Mouse (Mus musculus) kidney, postnatal 25 days (tissue): ENCODE data around the gene Lrg1.

ENCODE experiments used
- DNase-seq, 2 experiments: peaks; one replicate each; pipeline ENCODE4 v3.0.0; 2021; ENCODE audit warnings: mixed read lengths in 2 of 2

Lrg1 gene

DNA sequence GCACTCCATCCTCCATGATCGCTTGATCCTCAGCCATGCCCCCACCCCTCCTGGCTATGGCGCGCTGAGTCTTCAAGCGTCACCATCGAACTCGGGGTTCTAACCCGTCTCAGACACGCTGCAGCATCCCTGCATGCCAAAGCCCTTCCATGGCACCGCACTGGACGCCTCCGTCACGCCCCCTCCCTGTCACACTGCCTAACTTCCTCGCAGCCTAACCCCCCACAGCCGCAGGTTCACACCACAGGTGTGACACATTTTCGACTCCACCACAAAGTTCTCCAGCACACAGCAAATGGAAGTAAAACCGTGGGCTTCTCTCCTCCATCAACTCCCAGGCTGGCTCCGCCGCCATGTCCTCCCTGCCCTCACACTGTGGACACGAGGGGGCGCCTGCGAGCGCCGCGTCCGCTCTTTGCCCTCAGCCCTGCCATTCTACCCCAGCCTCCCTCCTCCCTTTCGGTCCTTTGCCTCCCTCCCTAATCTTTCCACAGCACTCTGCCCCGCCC, 12.7 kb upstream of the Lrg1 start:
- peak; percentile 77 to 79 for DNase-seq

DNA sequence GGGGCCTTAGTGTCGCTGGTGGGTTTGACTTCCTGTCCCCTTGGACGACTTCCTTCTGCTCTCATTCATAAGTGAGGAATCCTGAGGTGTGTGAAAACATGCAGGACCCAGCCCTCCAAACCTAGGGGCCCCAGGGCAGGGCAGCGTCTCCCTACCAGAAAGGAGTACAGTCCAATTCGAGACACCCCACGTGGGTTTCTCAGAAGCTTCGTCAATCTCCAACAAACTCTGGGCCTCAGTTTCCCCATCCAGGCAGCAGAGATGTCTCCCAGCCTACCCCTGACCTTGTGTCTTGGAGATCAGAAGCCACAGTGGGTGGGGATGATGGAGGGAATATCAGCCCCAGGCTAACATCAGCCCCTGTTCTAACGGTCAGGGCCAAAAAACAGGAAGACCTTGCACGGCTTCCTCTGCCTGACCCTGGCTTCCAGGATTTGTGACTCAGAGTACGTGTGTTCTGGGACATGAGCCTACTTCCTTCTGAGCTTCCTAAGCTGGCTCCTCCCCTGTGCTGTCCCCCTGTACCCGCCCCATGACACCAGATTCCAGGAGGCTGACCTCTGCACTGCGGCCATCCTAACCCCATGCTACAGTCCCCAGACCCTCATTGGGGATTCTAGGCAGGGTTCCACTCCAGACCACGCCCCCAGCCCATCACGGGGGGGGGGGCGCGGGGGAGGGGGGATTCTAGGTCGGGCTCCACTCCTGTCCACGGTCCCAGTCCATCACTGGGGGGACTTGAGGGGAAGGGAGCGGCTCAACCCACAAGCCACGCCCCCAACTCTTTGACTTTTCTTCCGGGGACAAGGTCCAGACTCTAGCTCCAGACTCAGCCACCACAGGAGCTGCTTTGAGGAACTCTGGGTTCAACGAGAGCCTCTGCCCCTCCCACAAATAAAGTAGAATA, 11.9 kb upstream of the Lrg1 start:
- peak; percentile 84 to 90 for DNase-seq

DNA sequence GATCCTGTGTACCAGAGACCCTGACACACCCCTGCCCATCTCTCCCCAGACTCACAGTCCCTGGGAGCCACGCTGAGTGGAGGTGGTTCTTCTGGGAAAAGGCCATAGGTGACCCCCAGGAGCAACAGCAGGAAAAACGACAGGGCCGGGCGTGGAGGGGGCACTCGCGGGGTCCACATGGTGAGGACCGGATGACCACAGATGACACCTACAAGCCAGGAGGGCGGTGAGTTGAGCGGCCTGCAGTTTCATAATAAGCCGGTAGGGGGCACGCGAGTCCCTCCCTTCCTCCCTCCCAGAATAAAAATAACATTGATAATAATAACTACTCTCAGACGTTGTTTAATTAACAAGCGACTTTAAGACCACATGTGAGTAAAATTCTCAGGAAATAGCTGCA, 10.9 kb upstream of the Lrg1 start:
- DNase-seq, result peak; percentile 65 to 78

DNA sequence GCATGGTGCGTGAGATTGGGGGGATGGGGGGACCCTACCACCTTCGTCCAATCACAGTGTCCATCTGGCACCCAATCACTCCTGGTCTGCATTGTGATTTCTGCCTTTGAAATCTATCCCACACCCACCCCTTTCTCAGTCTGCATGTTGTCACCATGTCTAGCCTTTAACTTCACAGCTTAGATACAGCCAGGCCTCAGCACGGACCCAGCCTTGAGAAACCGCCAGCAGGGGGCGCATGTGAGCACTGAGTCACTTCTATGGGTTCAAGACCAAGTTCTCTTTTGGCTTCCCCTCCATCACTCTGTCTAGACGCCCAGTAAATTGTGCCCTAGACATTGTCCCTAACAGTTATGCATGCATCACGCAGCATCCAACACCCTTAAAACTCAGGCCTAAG, 10.0 kb upstream of the Lrg1 start:
- peak; percentile 74 to 86 for DNase-seq

DNA sequence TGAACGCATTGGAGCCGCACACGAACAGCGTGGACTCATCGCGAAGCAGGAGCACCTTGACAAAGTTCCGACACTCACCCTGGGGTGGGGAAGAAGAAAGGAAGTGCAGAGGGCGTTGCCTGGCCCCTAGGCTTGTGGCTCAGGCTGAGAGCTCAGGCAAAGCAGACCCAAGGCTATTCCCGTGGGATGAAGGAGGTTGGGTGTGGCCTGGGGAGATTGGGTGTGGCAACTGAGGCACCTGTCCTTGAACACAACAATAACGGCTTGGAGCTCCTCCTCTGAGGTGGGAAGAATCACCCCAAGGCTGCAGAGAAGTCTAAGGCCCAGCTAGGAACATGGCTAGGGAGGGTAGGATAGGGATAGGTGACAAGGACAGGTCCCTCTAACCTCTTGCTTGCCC, 9.3 kb upstream of the Lrg1 start:
- DNase-seq, result no peak

DNA sequence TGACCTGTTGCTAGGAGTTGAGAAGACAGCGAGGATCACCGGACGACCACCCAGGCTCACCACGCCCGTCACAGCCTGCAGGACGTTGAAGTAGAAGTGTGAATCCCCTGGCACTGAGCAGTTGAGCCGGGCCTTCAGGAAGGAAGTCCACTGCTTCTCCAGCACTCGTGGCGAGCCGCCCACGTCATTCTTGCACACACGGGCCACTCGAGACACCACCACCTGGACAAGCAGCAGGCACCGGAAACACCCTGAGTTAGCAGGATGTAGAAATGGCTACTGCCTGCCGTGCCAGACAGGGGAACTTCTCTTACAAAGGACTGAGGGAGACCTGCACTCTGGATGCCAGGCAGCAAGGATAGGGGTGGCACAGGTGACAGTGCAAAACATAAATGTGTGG, 6.4 kb upstream of the Lrg1 start:
- DNase-seq, result no peak

DNA sequence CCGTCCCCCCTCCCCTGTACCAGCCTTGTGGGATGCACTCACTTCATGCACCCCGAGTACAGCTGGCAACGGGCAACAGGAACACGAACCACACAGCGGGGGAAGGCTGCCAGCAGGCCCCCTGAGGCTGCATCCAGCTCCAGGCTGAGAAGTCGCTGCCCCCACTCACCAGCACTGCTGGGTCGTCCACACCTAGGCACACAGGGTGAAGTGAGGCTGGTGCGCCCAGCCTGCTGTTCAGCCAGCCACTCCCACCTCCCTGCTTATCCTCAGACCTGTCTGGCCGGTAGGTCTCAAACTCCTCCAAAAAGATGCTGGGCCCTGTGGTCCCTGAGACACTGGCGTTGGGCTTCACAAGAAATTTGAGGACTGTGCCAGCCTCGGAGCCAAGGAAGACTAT, 4.4 kb upstream of the Lrg1 start:
- no peak for DNase-seq

DNA sequence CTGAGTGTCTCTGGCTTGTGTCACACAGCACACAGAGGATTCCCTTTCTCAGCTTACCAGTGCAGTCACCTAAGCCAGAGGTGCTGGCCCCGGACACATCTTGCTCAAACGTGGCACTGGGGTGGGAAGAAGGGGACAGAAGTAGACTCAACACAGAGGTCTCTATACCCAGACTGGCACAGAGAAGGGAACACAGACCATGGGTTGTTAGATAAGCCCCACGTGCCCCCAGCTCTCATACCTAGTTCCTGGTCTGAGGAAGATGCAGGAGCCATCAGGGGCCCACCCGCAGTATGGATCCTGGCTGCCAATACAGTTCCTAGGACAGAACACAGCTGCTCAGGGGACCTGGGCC, 3.5 kb upstream of the Lrg1 start:
- no peak for DNase-seq

DNA sequence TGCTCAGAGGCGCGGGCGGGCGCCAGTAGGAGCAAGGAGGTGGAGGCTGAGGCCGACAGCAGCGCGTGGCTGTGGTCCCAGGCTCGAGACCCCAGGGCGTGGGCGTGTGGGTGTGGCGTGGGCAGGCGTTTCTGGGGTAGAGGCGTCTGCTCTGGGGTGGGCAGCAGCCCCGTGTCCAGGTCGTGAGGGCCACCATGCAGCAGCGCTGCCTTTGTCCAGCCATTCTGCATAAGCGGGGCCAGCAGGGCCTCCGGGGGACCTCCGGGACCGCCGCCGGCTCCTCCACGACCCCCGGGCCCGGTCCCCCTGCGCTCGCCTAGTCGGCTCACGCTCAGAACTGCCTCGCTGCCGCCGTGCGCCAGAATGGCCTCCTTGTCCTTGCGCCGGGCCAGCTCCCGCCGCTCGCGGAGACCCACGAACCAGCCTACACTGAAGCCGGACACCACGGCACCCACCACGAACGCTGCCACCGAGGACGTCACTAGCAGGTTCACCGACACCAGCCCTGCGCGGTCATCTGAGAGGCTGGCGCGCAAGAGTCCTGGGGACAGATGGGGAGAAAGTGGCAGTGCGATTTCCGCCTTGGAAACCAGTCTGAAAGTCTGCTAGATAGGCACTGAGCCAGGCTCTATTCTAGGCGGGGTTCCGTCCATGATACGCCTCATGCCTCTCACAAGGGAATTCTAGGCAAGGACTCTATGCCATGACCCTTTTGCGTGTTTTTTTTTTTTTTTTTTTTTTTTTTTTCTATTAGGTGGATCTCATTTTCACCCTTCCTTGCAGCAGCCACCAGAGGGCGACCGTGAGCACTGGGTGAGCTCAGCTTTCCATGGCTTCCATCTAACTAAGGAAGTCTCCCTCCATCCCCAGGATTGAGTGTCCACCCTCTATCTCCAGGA, 2.8 kb upstream of the Lrg1 start:
- peak; percentile 75 to 76 for DNase-seq

DNA sequence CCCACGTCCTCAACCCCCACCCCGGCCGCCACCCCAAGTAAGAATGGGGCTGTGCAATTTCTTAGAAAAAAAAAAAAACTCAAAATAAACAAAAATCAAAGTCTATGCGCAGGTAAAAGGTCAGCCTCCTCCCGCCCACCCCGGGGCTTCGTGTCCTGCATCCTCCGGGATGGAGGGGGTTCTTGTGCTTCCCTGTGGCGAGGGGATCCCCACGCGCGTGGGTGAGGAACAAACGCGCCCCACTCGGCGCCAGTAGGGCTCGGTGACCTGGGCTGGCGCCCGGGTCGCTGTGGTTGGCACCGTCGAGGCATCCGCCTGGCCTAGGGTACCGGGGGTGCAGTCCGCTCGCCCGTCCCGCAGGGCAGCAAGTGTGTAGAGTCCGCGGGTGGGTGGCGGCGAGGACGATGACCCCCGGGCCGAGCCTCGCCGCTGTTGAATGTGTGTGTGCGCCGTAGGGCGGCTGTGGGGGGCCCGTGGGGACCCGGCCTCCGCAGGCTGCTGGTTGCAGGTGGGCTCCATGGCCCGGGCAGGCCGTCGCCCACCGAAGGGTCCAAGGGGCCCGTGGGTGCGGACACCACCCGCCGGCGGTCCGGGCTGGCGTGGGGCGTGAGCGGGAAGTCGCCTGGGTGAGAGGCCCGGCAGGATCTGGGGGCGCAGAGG, 2.0 kb upstream of the Lrg1 start:
- no peak for DNase-seq

DNA sequence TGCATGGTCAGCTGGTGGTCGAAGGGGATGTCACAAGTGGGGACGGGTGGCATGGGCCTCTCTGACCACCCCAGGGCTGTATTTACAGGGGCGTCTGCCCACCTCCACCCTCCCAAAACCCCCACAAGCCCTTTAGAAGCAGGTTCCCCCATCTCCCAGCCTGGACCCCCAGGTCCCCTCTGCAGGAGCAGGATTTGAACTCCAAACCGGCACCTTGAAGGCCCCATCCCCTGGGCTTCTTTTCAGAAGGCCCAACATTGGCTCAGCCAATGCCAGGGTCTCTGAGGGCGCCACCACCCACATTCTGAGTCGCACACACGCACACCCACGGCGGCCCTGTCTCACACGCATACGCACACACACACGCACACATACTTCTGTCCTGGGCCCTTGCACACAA, 1.4 kb upstream of the Lrg1 start:
- DNase-seq, result no peak

DNA sequence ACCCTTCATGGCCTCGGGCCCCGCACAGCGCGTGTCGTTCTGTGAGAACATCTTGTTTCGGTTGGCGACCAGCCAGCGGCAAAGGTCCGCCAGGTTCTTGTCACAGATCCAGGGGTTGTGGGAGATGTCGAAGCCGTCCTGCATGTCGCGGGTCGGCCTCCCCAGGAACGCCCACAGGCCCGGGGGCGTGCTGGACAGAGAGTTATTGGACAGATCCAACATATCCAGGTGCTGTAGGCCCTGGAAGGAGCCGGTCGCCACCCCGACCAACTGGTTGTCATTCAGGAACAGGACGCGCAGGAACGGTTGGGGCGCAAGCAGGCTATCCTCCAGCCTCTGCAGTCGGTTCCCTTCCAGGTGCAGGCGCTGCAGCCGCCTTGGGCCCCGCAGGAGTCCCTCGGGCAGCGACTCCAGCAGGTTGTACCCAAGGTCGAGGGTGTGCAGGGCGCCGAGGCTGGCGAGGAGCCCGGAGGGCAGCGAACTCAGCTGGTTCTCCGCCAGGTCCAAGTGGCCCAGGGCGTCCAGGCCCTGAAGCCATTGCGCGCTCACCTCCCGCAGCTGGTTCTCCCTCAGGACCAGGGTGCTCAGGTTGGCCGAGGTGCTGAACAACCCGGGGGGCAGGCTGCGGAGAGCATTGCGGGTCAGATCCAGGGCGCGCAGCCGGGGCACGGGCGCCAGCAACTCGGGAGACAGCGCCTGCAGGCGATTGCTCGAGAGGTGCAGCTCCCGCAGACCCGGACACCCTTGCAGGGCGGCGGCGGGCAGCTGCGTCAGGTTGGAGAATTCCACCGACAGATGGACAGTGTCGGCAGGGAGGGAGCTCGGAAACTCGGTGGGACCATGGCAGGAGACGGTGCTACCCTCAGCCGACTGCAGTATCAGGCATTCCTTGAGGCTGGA, 1.6 kb downstream of the Lrg1 start:
- peak; percentile 83 to 93 for DNase-seq

DNA sequence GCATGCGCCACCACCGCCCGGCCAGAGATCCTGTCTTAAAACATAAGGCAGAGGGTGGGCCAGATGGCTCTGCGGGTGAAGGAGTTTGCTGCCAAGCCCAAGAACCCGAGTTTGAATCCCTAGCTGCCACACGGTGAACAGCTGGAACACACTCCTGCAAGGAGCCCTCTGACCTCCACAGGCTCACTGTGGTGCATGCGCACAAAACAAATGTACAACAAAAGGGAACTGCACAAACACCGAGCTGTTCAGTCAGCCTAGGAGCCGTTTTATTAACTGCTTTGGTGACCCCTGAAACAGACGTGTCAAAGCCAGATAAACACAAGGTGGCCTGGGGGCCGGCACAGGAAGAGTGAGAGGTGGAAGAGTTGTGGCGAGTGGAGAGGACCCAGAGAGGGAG, 2.4 kb downstream of the Lrg1 start:
- no peak for DNase-seq

DNA sequence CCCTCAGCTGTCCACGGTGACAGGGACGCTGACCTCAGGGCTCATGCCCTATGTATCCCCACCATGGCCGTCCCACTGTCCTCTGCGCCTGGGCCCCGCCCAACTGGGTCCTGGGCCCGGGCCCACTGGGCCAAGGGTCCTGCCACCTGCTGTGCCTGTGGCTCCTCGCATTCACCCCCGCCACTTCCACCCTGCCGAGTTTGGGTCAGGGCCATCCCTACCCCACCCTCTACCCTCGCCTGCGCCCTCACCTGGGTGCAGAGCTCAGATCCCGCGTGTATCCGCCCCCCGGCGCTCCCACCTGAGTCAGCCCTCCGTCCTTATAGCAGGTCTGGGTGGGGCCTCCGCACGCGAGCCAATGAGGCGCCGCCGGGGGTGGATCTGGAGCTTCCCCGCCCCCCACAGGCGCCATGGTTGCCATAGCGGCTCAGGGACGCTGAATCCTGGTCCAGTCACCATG, 4.5 kb downstream of the Lrg1 start, which contains the start of gene Plin5:
TSS of gene Plin5 (minus strand) at position 346 of the 460 bp plus-strand sequence.
- peak; percentile 85 to 94 for DNase-seq

DNA sequence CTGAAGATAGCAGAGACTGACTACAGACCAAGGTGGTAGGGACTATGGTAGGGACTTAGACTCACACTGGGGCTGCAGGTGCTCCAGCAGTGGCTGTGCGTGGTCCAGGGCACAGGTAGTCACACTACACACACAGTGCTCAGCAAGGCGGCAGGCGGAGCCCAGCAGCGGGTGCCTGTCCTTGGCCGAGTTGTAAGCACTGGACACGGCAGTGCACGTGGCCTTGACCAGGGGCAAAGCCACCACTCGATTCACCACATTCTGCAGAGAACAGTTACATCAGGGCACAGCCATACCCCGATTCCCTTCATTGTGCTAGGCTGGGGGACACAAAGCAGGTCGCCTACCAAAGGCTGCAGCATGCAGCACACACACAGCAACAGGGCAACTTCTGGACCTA, 5.6 kb downstream of the Lrg1 start:
- DNase-seq, result no peak

DNA sequence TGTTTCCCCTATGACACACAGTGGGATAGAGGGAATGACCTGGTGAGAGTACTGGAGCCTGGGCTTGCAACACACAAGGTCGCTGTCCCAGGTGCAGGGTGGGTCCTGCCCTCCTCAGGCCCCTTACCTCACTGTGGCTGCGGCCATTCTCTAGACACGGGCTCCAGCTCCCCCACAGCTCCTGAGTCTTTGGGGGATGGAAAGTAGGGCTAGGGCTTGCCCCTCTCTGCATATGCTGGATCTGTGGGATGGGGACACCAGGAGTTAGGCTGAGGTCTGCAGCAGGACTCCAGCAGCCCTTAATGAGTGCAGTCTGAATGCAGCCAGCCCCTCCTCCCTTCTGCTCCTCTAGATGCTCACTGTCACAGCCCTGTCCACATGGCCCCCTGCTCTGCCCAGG, 9.1 kb downstream of the Lrg1 start:
- no peak for DNase-seq

DNA sequence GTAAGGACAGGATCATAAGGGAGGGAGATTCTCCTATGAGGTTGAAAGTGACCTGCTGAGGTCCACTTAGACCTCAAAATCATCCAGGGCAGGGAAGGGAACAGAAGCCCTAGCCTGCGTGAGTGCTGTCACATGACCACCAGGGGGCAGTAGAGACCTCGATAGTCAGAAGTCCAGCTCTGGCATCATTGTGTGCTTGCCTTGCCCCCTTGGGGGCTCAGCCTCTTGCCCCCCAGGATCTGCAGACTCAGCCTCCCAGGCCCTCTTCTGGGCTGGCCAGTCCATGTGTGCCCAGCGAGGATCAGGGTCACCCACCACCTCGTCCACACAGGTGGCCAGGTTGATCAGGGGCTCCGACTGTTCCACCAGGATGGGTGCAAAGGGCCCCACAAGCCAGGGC, 9.9 kb downstream of the Lrg1 start:
- peak; percentile 72 to 79 for DNase-seq

DNA sequence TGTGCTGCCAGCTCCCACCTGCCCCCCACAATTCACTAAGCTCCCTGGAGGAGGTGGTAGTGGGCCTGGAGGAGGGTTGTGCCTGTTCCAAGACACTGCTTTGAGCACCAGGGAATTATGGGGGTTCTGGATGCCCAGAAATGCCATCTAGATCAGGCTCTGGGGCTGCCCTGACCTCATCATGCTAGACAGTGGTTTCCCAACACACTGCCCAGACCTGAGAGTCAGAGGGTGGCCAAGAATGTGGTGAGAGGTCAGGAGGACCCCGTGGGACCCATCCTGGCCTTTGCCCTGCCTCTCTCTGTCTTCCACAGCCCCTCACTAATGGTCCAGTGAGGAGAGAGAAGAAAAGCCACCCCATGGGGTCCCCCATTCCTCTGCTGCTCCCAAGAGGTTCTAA, 10.8 kb downstream of the Lrg1 start:
- DNase-seq, result peak in 1 of 2 experiments; percentile 42

DNA sequence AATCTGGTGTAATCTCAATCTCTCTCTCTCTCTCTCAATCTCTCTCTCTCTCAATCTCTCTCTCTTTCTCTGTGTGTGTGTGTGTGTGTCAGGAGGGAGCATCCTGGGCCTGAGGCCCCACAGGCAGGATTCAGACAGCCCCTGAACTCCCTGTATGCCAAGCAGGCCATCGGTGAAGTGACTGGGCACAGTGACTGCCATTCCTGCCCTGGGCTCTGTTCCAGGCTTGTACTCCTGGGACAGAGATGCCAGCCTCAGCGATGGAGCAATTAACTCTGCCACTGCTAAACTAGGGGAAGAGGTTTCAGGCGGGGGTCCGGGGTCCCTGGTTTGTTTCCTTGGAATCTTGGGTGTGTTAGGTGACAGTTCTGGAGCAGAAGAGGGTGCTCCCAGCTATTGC, 11.2 kb downstream of the Lrg1 start:
- peak in 1 of 2 experiments; percentile 51 for DNase-seq

DNA sequence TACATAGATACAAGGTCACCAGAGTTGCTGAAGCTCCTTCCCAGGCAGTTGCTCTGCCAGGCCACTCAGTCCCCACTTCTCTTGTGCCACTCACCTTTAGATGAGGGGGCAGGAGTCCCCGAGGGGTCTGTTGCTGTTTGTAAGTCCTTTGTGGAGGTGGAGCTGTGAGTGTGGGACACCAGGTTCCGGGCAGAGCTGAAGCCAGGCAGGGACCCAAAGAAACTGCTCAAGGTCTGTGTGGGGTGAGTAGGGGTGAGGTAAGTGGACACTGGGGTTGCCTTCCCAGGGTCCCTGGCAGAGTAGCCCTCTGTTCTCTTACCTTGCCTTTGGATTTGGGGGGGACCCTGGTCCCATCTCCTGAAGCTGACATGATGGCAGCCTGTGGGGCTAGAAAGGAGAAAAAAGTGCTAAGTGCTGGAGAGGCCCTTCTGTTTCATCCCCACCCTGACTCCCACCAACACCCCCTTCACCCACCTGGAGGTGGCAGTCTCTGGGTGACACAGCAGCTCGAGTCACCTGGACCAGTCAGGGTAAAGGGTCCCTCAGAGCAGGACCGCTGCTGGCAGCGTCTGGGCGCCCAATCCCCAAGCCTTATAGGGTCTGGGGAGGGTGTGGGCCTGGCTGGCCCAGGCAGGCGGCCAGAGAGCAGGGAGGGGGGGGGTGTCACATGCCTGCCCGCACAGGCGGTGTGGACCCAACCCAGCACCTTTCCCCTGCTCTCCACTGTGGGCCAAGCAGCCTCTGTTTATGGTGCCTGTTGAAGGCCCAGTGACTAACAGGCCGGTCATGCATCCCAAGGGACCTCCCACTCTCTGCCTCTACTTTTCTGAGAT, 12.4 kb downstream of the Lrg1 start, which contains the start of gene Plin4:
TSS of gene Plin4 (minus strand) at position 585 of the 833 bp plus-strand sequence.
- DNase-seq, result peak in 1 of 2 experiments; percentile 70
